Mouse (Mus musculus): ENCODE results near the gene Fgfr2.
"Not testable (repeated sequence)": the region's sequence is repeated elsewhere in the genome, so short reads cannot be mapped to it uniquely, and the experiment has no call there.

The Fgfr2 gene

GRCm38 (mm10) chr7:131187996-131188395 lies 1935.2 kb downstream of the Fgfr2 start:
- DNase-seq, result no peak

GRCm38 (mm10) chr7:131187047-131187446 lies 1936.1 kb downstream of the Fgfr2 start:
- no peak for DNase-seq

DNA sequence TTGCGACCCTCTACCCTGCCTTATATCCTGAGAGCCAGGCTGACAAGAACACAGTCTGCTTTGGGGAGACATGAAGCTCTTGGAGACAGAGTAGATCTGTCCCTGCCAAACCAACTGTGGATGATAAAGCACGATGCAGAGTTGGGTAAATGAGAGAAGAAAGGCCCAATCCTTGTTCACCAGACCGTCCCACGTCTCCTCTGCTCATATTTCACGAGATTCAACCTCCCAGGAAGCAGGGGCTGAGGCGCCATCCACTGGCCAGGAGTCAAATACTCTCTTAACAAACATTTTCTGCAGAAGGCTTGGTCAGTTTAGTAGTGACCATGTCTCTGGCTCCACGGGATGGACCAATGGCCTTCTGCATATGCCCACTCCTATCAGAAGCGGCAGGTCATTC lies 1938.8 kb downstream of the Fgfr2 start:
- DNase-seq, result no peak

DNA sequence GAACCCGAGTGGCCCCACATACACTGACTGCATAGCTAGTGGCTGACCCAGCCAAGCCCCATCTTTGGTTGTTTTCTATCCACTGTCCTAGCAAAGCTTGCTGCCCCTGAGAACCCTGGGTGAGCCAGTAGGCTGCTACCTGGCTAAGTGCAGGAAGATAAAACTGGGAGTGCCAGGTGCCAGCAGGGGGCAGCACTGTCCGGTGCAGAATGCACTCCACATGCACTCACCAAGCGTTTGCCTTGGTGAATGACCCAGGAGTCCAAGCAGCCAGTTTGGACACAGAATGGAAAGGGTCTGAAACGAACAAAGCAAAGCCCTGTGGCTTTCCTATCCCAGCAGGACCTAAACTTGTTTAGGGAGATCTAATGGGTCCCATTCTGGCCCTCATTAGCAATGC lies 1940.5 kb downstream of the Fgfr2 start:
- DNase-seq, result peak; percentile 69 to 73

DNA sequence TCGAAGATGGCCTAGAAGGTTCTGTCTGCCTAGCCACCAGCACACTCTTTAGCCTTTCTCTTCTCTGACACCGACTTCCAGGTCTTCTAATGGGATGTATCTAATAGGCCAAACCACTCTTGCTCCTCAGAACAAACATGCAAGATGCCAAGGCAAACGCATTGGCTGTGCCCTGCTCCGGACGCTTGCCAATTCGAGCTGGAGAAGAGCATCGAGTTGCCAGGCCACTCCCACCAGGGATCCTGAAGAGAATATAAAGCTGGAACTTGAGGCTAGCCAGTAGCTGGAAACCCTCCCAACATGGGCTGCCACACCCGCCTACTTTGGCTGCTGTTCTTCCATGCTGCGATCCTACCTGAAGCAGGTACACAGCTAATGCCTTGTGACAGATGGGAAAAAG lies 1949.0 kb downstream of the Fgfr2 start, which contains the start of gene 5430419D17Rik:
TSS of gene 5430419D17Rik (plus strand) at position 282 of the 400 bp plus-strand sequence.
- DNase-seq, result peak; percentile 62 to 72

DNA sequence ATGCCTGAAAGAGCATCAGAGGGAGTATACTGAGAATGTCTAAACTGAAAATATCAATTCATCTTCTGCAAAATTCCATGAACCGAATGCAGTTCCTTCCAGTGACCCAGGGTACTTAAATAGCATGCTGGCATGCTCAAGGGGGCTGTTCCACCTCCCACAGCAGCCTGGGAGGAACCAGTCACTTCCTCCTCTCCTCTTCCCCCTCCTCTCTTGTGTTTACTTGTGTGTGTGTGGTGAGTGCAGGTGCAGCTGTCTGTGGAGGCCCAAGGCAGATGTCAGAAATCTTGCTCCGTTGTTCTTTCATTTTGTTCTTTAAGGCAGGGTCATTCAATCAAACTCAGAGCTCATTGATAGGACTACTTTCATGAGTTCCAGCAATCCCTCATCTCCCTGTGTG lies 1954.1 kb downstream of the Fgfr2 start:
- no peak for DNase-seq

- no peak for DNase-seq
Observed at GRCm38 (mm10) chr7:131167771-131168170, 1955.4 kb downstream of the Fgfr2 start.

DNA sequence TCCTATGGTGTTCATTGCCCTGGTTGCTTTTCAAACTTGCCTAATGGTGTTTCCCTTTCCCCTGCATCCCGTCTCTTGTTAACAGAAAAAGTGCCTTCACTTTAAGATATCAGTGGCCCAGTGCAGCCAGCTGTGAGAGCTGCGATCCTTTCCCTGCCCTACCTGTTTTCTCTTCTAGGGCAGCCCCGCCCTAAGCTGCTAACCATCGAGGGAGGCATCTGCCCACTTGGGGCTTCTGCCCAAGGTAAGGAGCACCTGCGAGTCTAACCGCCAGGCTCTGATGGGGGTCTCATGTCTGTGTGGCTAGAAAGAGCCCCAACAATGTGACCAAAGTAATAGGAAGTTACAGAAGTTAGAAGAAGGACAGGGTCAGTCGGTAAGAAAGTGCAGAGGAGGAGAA lies 1960.9 kb downstream of the Fgfr2 start:
- no peak for DNase-seq

- no peak for DNase-seq
Observed at GRCm38 (mm10) chr7:131153044-131153443, 1970.1 kb downstream of the Fgfr2 start.

DNA sequence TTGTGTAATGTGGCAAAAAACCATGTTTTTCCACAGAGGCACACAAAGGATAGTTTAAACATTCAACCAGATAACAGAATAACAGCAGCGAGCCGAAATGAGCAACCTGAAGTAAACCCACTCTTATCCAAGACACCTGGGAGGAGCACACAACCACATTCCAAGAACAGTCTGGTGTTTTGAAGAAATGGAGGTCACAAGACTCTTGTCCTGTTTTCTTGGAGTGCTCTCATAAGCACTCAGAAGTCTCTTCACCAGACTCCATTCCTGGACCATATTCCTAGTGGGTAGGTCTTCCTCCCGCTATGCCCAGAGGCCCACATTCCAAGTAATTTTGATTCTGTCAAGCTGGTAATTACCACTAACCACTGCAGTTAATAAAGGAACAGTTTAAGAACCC lies 1973.0 kb downstream of the Fgfr2 start:
- DNase-seq, result no peak

DNA sequence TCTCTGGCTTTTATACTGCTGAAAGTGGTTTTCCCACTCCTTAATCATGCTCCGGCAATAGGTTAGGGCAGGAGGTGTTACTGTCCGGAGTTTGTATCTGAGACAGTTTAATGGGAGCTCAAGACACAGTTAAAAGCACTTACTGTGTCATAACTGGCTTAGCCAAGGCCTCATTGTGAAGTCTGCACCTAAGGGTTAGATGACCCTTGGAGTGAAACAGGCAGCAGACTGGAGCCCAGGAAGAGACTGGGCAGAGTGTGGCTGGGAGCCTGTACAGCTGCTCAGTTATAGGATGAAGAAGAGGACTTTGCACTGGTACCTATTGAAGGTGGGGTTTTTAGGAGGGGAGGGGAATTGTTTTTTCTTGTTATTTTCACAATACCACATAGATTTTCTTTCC lies 1976.9 kb downstream of the Fgfr2 start, which contains the start of gene 4933402N03Rik:
TSS of gene 4933402N03Rik (minus strand) at position 101 of the 400 bp plus-strand sequence.
- no peak for DNase-seq

DNA sequence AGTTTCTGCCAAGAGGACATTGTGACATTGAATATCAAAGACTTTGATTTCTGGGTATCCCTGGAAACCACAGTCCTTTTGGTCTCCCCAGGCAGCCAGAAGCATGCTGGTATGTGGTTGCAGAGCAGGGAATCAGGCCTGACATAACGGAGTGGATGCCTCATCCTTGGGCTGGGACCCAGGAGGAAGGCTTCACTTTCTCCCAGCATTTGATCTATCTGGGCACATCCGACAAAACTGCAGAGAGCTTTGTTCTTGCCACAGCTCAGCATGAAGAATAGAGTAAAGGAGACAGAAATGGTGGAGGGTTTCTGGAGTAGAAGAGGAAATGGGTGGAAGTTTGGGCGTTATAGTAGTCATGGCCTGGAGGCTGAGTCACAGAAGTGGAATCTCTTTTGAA lies 1990.0 kb downstream of the Fgfr2 start:
- DNase-seq, result no peak

DNA sequence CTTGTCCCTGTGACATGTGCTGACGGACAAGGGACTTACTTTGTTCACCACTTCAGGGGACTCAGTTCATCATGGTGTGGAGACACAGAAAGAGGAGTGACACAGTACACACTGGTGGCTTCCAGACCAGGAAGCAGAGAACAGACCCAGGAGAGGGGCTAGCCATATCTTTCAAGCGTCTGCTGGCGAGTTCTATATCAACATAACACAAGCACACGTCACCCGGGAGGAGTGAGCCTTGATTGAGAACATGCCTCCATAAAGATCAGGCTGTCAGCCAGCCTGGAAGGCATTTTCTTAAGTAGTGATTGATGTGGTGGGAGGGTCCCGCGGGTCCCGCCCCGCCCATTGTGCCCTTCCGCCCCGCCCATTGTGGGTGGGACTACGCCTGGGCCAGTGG lies 1993.1 kb downstream of the Fgfr2 start:
- no peak for DNase-seq

- peak; percentile 25 to 27 for DNase-seq
Observed at GRCm38 (mm10) chr7:131122210-131122807, 2000.8 kb downstream of the Fgfr2 start.

DNA sequence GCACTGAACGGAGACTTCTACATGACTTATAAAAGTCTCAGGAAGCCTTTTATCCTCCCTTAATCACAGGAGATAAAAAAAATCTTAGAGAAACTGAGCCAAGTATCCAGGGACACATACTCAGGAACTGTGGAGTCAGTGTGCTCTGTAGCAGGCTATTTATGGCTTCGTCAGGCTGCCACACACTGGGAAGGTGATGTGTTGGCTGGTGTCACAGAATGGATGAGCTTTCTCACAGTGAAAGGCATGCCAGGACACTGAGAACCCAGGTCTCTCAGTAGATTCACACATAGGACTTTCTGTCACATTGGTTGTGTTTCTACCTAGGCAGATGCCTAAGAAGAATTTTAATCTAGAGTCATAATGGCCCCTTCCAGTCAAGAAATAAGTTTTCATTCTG lies 2008.7 kb downstream of the Fgfr2 start:
- DNase-seq, result peak; percentile 42 to 54

GRCm38 (mm10) chr7:131113676-131114075 lies 2009.5 kb downstream of the Fgfr2 start:
- peak; percentile 67 to 74 for DNase-seq

GRCm38 (mm10) chr7:131112486-131112885 lies 2010.7 kb downstream of the Fgfr2 start:
- DNase-seq, result peak; percentile 83 to 87

- DNase-seq, result not testable (repeated sequence)
Observed at GRCm38 (mm10) chr7:131082403-131082802, 2040.7 kb downstream of the Fgfr2 start.

DNA sequence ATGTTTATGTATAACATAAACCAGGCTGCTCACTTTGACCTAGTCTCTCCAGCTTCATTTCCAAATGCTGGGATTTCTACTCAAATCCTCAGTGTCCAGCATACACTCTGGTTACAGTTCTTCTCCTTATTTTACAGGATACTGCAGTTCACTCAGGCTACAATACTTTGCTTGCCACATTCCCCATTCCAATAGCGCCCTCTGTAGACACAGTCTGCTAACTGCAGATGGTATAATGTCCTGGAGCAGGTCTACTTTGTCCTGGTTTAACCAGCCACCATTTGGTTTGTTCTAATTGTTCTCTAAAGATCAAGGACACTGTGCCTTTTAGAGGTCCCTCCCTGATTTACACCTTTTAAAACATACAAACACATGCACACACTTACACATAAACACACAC lies 2047.2 kb downstream of the Fgfr2 start:
- DNase-seq, result peak; percentile 61 to 68

- peak; percentile 12 to 20 for DNase-seq
Observed at GRCm38 (mm10) chr7:131074098-131074497, 2049.1 kb downstream of the Fgfr2 start.

GRCm38 (mm10) chr7:131073476-131073875 lies 2049.7 kb downstream of the Fgfr2 start:
- not testable (repeated sequence) for DNase-seq

DNA sequence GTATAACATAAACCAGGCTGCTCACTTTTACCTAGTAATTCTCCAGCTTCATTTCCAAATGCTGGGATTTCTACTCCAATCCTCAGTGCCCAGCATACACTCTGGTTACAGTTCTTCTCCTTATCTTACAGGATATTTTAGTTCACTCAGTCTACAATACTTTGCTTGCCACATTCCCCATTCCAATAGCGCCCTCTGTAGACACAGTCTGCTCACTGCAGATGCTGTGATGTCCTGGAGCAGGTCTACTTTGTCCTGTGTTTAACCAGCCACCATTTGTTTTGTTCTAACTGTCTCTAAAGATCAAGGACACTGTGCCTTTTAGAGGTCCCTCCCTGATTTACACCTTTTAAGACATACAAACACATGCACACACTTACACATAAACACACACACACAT lies 2055.0 kb downstream of the Fgfr2 start:
- DNase-seq, result peak; percentile 57 to 59

- peak; percentile 43 to 55 for DNase-seq
Observed at GRCm38 (mm10) chr7:131062541-131062940, 2060.6 kb downstream of the Fgfr2 start.

GRCm38 (mm10) chr7:131059808-131060207 lies 2063.3 kb downstream of the Fgfr2 start:
- DNase-seq, result peak; percentile 49

DNA sequence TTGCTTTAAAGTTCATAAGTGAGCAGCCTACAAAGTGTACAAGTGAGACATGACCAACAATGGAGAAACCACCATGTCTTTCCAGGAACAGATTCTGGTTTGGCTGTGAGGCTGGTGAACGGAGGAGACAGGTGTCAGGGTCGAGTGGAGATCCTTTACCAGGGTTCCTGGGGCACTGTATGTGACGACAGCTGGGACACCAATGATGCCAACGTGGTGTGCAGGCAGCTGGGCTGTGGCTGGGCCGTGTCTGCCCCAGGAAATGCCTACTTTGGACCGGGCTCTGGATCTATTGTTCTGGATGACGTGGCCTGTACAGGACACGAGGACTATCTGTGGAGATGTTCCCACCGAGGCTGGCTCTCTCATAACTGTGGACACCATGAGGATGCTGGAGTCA lies 2065.2 kb downstream of the Fgfr2 start:
- not testable (repeated sequence) for DNase-seq
